Mouse (Mus musculus): ENCODE measurements around the gene Kcnq1.

DNA sequence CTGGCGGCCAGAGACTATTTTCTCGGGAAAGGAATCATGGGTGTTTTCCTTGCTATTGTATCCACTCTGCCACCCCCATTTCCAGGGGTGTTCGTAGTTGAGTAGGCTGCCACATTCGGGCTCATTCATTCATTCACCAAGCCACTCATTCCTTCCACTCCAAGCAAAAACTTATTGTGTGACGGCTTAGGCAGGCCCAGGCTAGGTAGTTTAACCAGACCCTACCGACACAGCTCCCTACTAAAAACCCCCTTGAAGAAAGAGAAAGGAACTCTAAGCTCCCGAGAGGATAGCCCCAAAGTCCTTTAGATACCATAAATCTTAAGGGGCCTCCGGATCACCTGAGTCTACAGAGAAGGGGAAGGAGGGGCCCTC is 338.4 kb downstream of the Kcnq1 start:
- TF ChIP-seq CTCF (IDR thresholded peaks at IDR 0.05; ENCODE audit: low read depth) (no peak), EP300 (optimal IDR thresholded peaks at IDR 0.05) (no peak)
